ENCODE assay signal across 12 mouse cellular contexts in genomic region chr1:191792991-191793390, GRCm38 (mm10). TPM values are rescaled to one million over a fixed set of nuclear protein-coding genes. Genes with fewer than 3 reads are reported as not detected.
A peak's percentile ranks its signal among the peaks of the same experiment; 100 is the strongest.
DNase-seq lines count a peak whose midpoint lies in the region; ATAC-seq and TF ChIP-seq lines count a peak whose summit lies in the region.
"Had no signal": no experiment of that assay in that cellular context is flagged by ENCODE, and none has a peak within 500 bp of the region (broad histone marks: within the 10 kb centered on the region; RNA-seq: fewer than 3 reads in every experiment).

No protein-coding gene starts in this region.

- peak; percentile 13 for DNase-seq in midbrain, embryonic 14.5 days
- peak; percentile 21 for DNase-seq in brain, embryonic 14.5 days (ENCODE audit: low read depth)
- peak; percentile 52 to 72 for DNase-seq in kidney, postnatal 36 days
- no peak for DNase-seq in right cerebral cortex, postnatal 4 days
- no peak for DNase-seq in urinary bladder, postnatal 25 days (ENCODE audit: low spot score)
- DNase-seq: gastrocnemius, postnatal 14 days; retina, postnatal 1 day had no signal

- no peak overlapping the region for H3K9ac ChIP-seq in midbrain, embryonic 14.5 days (replicated peaks; ENCODE audit: low read length)
- H3K9ac ChIP-seq in midbrain, embryonic 15.5 days = no peak overlapping the region
- H3K9ac ChIP-seq in stomach, embryonic 15.5 days = no peak overlapping the region
- H3K9ac ChIP-seq in forebrain, embryonic 15.5 days (replicated peaks) = no peak overlapping the region

- WGBS in midbrain, embryonic 14.5 days = 74% methylated on average over 8 of the region's 8 CpGs
- WGBS in midbrain, embryonic 15.5 days = 75% methylated on average over 8 of the region's 8 CpGs
- whole genome bisulfite sequencing in stomach, embryonic 15.5 days = 74% methylated on average over 8 of the region's 8 CpGs
- 69% methylated on average over 8 of the region's 8 CpGs for WGBS in forebrain, embryonic 15.5 days

- no peaks in the 10 kb centered on the region for H3K36me3 ChIP-seq in midbrain, embryonic 14.5 days (ENCODE audit: control insufficient read depth, insufficient read depth, low read length)
- H3K36me3 ChIP-seq in midbrain, embryonic 15.5 days (replicated peaks) = no peaks in the 10 kb centered on the region
- H3K36me3 ChIP-seq in stomach, embryonic 15.5 days = no peaks in the 10 kb centered on the region
- H3K36me3 ChIP-seq in forebrain, embryonic 15.5 days = no peaks in the 10 kb centered on the region

- H3K4me3 ChIP-seq in midbrain, embryonic 14.5 days (replicated peaks; ENCODE audit: low read depth, low read length) = no peak overlapping the region
- H3K4me3 ChIP-seq in midbrain, embryonic 15.5 days = no peak overlapping the region
- H3K4me3 ChIP-seq in stomach, embryonic 15.5 days (replicated peaks) = no peak overlapping the region
- no peak overlapping the region for H3K4me3 ChIP-seq in forebrain, embryonic 15.5 days
- H3K4me3 ChIP-seq: myocyte had no signal

- no peak for TF ChIP-seq CTCF in brain, embryonic 14.5 days (IDR thresholded peaks at IDR 0.05; ENCODE audit: borderline replicate concordance, extremely low read depth, insufficient read depth, insufficient read length)

- H3K27me3 ChIP-seq in midbrain, embryonic 14.5 days (ENCODE audit: control insufficient read depth, insufficient read depth, low read length) = no peaks in the 10 kb centered on the region
- no peaks in the 10 kb centered on the region for H3K27me3 ChIP-seq in midbrain, embryonic 15.5 days (replicated peaks)
- no peaks in the 10 kb centered on the region for H3K27me3 ChIP-seq in stomach, embryonic 15.5 days (replicated peaks)
- H3K27me3 ChIP-seq in forebrain, embryonic 15.5 days = no peaks in the 10 kb centered on the region

- no peak overlapping the region for H3K27ac ChIP-seq in midbrain, embryonic 14.5 days (replicated peaks; ENCODE audit: low read depth, low read length)
- H3K27ac ChIP-seq in midbrain, embryonic 15.5 days = no peak overlapping the region
- no peak overlapping the region for H3K27ac ChIP-seq in stomach, embryonic 15.5 days
- H3K27ac ChIP-seq in forebrain, embryonic 15.5 days (replicated peaks) = no peak overlapping the region
- H3K27ac ChIP-seq: macrophage had no signal

- TF ChIP-seq POLR2A in brain, embryonic 14.5 days (IDR thresholded peaks at IDR 0.05; ENCODE audit: borderline replicate concordance, extremely low read depth, insufficient read depth, insufficient read length, poor library complexity, severe bottlenecking) = no peak

- no peaks in the 10 kb centered on the region for H3K4me1 ChIP-seq in midbrain, embryonic 14.5 days (ENCODE audit: control insufficient read depth, insufficient read depth, low read length)
- no peaks in the 10 kb centered on the region for H3K4me1 ChIP-seq in midbrain, embryonic 15.5 days
- H3K4me1 ChIP-seq in stomach, embryonic 15.5 days = no peaks in the 10 kb centered on the region
- no peaks in the 10 kb centered on the region for H3K4me1 ChIP-seq in forebrain, embryonic 15.5 days

- H3K4me2 ChIP-seq in midbrain, embryonic 14.5 days (ENCODE audit: low read length) = no peak overlapping the region
- no peak overlapping the region for H3K4me2 ChIP-seq in midbrain, embryonic 15.5 days
- no peak overlapping the region for H3K4me2 ChIP-seq in stomach, embryonic 15.5 days
- no peak overlapping the region for H3K4me2 ChIP-seq in forebrain, embryonic 15.5 days (replicated peaks)

- no peak for ATAC-seq in midbrain, embryonic 14.5 days (ENCODE audit: low FRiP score, low TSS enrichment)
- no peak for ATAC-seq in midbrain, embryonic 15.5 days (replicated peaks)
- peak; percentile 9; the same call in 1 of the 2 replicates for ATAC-seq in stomach, embryonic 15.5 days (ENCODE audit: insufficient read depth, low FRiP score, low read depth)
- no peak for ATAC-seq in forebrain, embryonic 15.5 days (replicated peaks)

- H3K9me3 ChIP-seq in midbrain, embryonic 14.5 days (ENCODE audit: control insufficient read depth, low read length) = peaks cover 5% of the 10 kb centered on the region; the same call in 1 of the 2 replicates
- no peaks in the 10 kb centered on the region for H3K9me3 ChIP-seq in midbrain, embryonic 15.5 days
- H3K9me3 ChIP-seq in stomach, embryonic 15.5 days = no peaks in the 10 kb centered on the region
- H3K9me3 ChIP-seq in forebrain, embryonic 15.5 days = 0 out of 2 replicates have a peak, but pooled peaks cover 4% of the 10 kb centered on the region

RNA-seq across cellular contexts. Expression of gene Nek2, which starts 28.3 kb away (rescaled TPM):
- polyA plus RNA-seq in midbrain, embryonic 14.5 days (2014; fragmentation: Nextera tagmentation; extraction: Ambion mirVana) = 3.3 and 10.5 TPM in 2 replicates
- 6.8 and 7.1 TPM in 2 replicates for polyA plus RNA-seq in midbrain, embryonic 15.5 days (2015; fragmentation: Nextera tagmentation; extraction: Ambion mirVana)
- polyA plus RNA-seq in brain, embryonic 14.5 days (2012; rRNA removed) = 6.8 and 8.6 TPM in 2 replicates
- polyA plus RNA-seq in stomach, embryonic 15.5 days (2015; fragmentation: Nextera tagmentation; extraction: Ambion mirVana) = 38.7 and 41.1 TPM in 2 replicates
- 21.2 and 22.4 TPM in 2 replicates for polyA plus RNA-seq in forebrain, embryonic 15.5 days (2015; fragmentation: Nextera tagmentation; extraction: Ambion mirVana)

Comparison
In these comparisons a context has a peak if more than half of its experiments do, and no peak if none do; other contexts are left out.
1. DNase-seq: peak in midbrain, embryonic 14.5 days (single experiment), brain, embryonic 14.5 days (single experiment) and kidney, postnatal 36 days (2 of 2); none in right cerebral cortex, postnatal 4 days (single experiment) and urinary bladder, postnatal 25 days (single experiment).